Mouse (Mus musculus): ENCODE data around the gene Heyl. TPM values are rescaled to one million over a fixed set of nuclear protein-coding genes. Genes with fewer than 3 reads are reported as not detected.

The Heyl gene
- total RNA-seq, 2 experiments from 2014 or later: 4.4 TPM

- intact Hi-C loops (cut with DNase I): no loop called here
These were observed 5.1 kb upstream of the Heyl start for GRCm38 (mm10) chr4:123228270-123228669.

GRCm38 (mm10) chr4:123229166-123229565 is 4.2 kb upstream of the Heyl start:
- DNase-seq (ENCODE audit: low spot score in 2 of 2): no peak
- intact Hi-C loops (cut with DNase I): no loop called here

More at GRCm38 (mm10) chr4:123228270-123228669, 5.1 kb upstream of the Heyl start:
- no peak for DNase-seq (ENCODE audit: low spot score in 2 of 2)

- intact Hi-C loops (cut with DNase I): no loop called here
- no peak for DNase-seq (ENCODE audit: low spot score in 2 of 2)
These were observed 515 bp upstream of the Heyl start for GRCm38 (mm10) chr4:123232841-123233240.

- intact Hi-C loops (cut with DNase I): no loop called here
- no peak for DNase-seq (ENCODE audit: low spot score in 2 of 2)
These were observed 2.6 kb downstream of the Heyl start for GRCm38 (mm10) chr4:123235835-123236430.

DNA sequence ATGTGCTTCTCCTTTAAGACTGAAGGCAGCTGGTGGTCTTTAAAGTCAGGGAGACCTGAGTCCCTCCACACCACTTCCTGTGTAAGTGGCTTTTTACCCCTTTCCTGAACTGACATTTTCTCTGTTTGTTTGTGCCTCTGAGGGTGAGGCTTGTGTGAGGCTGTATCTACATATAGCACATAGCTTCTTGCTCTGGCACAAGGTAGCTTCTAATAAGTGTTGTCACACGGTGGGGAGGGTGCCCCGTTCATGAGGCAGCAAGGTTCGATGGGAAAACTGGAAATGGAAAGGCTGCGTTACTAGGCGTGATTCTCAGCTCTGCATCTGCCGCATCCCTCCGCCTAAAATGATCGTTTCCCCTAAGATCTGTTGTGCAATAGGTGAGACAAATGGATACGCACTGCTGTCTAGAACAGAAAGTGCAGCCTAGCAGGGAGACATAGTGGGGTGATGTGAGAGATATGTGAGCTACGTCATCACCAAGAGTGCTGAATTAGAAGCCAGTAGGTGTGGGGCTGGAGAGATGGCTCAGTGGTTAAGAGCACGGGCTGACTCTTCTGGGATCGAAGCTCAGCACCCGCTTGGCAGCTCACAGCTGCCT is 3.2 kb downstream of the Heyl start:
- intact Hi-C loops (cut with DNase I): no loop called here
- no peak for DNase-seq (ENCODE audit: low spot score in 2 of 2)

DNA sequence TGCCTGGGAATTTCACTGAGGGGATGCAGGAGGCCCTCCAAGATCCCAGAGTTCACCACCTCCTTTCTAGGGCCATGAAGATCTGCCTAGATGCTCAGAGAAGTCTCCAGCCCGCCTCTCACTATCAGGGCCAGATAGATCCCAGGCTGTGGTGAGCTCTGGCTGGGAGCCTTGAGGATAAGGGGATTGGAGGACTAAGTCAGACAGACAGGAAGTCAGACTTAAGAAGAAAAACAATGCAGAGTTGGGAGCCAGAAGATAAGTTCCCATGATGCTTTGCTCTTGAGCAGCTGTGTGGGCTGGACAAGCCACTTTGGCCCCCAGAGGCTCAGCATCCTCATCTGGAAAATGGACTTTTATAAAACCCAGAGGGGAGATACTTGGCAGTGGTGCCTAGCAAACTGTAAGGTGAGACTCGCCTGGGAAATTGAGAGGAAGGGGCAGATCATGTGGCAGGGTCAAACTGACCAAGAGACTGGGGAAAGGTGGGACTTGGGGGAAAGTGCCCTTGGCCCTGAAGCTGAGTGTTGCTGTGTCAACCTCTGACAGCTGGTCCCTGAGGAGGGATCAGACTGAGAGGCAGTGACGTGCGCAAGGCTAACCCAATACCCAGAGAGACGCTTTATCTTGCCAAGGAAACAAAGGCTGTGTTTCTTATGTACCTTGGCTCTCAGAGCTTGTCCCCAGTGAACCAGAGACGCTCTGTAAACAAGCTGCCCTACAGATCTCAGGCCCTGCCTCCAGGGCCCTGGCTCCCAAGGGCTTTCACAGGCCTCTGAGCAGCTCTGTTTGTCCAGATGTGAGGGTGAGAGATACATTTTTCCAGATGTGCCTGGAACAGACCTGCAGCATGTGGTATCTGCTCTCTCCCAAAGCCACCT is 4.3 kb downstream of the Heyl start:
- intact Hi-C loops (cut with DNase I): no loop called here

GRCm38 (mm10) chr4:123239361-123240203 is 6.2 kb downstream of the Heyl start:
- intact Hi-C loops (cut with DNase I): no loop called here
- DNase-seq (ENCODE audit: low spot score in 2 of 2): no peak

More for the DNA sequence above, 4.3 kb downstream of the Heyl start:
- no peak for DNase-seq (ENCODE audit: low spot score in 2 of 2)

DNA sequence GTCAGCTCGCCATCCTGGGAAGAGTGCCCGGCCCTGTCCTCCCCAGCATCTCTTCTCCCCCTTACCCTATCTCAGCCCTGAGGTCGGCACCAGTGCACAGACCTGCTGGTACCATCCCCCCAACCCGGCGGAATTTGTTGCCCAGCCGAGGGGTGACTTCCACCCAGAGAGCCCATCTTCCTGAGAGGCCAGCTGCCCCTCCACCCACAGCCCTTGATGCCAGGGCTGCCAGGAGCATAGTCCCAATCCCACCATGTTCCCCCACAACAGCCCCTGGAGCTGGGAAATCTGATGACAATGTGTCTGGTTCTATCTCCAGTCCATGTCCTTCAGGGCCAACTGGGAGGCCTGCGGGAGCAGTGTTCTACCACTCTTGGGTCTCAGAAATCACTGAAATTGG is 12.9 kb downstream of the Heyl start:
- DNase-seq (ENCODE audit: low spot score in 2 of 2): no peak
- intact Hi-C loops (cut with DNase I): no loop called here

GRCm38 (mm10) chr4:123246651-123247050 is 13.3 kb downstream of the Heyl start:
- intact Hi-C loops (cut with DNase I): no loop called here
- DNase-seq (ENCODE audit: low spot score in 2 of 2): no peak

DNA sequence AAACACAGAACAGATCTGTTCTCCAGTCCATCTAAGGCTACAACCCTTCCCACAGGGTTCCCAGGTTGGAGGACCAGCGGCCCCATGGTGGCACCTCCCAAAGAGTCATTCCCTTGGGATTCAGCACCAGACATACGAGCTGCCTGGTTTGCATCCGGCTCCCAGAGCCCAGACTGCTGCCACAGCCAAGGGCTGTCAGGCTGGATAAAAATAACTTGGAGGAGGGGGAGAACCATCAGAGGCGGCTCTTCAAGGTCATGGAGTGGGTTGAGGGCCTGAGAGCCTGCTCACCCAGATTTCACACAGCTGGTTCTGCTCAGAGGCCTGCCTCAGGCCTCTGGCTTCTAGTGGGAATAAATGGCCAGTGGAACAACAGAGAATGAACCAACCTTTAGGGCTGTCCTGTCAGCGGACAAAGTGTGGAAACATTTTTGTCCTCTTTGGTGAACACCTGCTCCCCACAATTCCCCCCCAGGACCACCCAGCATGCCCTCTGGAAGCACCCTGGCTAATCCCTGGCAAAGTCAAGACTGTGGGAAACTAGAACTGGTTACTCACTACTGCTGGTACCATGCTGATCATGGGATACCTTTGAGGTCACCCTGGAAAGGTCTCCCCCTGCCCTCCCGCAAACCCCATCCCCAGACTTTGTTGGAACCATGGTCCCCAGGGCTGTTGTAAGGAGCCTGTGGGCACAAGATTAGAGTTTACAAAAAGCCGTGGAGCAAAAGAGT is 14.0 kb downstream of the Heyl start:
- intact Hi-C loops (cut with DNase I): no loop called here
- DNase-seq (ENCODE audit: low spot score in 2 of 2): no peak

DNA sequence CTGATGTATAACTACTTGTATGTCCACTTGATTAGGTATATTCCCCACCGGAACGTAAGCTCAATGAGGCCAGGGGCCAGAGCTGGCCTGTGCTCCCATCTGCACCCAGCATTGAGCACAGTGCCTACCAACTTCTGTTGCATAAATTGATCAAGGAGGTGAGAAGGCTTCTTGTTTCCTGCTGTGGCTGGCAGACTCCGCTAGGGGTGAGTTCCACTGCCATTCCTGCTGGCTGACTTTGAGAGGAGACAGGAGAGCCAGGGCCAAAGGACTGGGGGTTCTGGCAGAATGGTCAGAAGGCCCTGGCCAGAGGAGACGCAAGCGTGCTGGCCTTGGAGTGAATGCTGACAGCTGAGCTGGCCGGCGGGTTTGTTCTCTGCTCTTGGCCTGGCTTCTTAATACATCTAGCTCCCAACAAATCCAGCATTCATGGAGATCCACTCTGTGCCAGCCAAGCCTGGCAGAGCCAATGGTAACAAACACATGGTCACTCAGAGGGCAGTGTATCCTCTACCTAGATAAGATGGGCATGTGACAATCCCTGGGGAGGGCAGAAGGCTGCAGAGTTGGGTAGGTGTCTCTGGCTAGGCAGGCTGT is 15.7 kb downstream of the Heyl start:
- intact Hi-C loops (cut with DNase I): no loop called here
- DNase-seq (ENCODE audit: low spot score in 2 of 2): peak; percentile 54 to 59

DNA sequence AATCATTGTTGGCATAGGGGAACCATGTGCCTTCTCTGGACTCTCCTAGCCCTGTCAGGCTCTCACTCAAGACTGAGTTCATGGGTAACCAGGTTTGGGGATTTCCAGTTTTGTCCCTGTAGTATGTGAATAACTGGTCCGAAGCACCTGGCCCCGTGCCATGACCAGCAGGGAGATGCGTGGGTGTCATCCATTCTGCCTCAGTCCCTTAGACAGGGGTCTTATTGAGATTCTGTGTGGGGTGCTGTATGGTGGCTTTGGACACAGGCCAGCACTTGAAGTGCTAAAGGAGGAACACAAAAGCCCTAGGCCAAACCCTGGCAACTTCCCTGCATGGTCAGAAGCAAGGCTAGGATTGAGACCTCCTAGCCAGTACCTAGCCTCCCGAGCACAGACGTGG is 18.9 kb downstream of the Heyl start:
- intact Hi-C loops (cut with DNase I): loop anchor here (2.0 to 5.0 kb wide), 2 partner anchors 33 to 95 kb away; no protein-coding TSS in a partner anchor
- DNase-seq (ENCODE audit: low spot score in 2 of 2): no peak

- intact Hi-C loops (cut with DNase I): loop anchor here (5.0 kb wide), 1 partner anchor 97 kb away; no protein-coding TSS in a partner anchor
- DNase-seq (ENCODE audit: low spot score in 2 of 2): no peak
These were observed 21.3 kb downstream of the Heyl start for GRCm38 (mm10) chr4:123254617-123255016.

GRCm38 (mm10) chr4:123260071-123260746 is 26.9 kb downstream of the Heyl start:
- DNase-seq (ENCODE audit: low spot score in 2 of 2): no peak
- intact Hi-C loops (cut with DNase I): no loop called here

DNA sequence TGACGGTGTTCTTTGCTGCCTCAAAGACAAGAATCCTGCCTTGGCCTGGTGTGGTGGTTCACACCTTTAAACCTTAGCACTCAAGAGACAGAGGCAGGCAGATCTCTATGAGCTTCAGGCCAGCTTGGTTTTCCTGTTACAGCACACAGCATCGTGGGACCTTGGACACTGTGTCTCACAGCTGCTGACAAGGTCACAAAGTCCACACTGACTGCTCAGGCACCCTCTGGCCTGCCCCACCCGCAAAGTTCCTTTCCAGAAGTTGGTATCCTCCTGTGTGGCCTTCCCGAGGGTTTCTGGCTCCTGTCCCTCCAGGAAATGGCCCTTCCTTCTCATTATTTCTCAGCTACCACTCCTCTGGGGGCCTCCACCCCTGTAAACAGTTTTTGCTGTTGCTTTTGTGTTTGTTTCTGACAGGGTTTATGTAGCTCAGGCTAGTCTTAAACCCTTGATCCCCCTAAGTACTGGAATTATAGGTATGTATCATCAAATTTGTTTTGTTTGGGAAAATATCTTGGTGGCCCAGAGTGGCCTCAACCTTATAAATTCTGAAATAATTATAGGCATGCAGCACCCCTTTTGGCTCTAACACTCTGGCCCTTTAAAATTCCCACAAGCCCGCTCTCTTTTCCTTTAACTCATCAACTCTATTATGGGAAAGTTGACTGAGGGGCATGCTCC is 28.5 kb downstream of the Heyl start, which contains the start of gene Pabpc4:
Gene Pabpc4 (plus strand): TSS at position 631 of the 681 bp plus-strand sequence.
- no peak for DNase-seq (ENCODE audit: low spot score in 2 of 2)
- intact Hi-C loops (cut with DNase I): no loop called here

GRCm38 (mm10) chr4:123271063-123271462 is 37.7 kb downstream of the Heyl start:
- intact Hi-C loops (cut with DNase I): no loop called here

DNA sequence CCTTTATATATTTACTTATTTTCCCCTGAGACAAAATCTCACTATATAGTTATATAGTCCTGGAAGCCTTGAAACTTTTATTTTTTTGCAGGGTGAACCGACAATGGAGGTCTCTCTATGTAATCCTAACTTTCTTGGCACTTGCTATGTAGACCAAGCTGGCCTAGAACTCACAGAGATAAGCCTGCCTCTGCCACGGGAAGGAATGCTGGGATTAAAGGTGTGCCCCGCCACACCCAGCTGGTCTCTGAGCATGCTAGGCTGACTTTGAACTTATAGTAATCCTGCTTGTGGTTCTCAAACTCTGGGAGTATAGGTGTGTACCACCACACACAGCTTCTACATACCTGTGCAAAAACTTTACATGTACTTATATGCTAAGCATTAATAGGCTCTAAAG is 46.8 kb downstream of the Heyl start:
- no peak for DNase-seq (ENCODE audit: low spot score in 2 of 2)
- intact Hi-C loops (cut with DNase I): no loop called here

More at GRCm38 (mm10) chr4:123271063-123271462, 37.7 kb downstream of the Heyl start:
- DNase-seq (ENCODE audit: low spot score in 2 of 2): no peak

Data from left cerebral cortex, postnatal 36 days (tissue).